Mouse (Mus musculus): ENCODE measurements at regions not wholly inside any gene's neighbourhood (a gene's known extent, or its start where the extent isn't known, plus 50 kb on each side); places are given as distances from the start of the nearest gene placed in this dataset.

DNA sequence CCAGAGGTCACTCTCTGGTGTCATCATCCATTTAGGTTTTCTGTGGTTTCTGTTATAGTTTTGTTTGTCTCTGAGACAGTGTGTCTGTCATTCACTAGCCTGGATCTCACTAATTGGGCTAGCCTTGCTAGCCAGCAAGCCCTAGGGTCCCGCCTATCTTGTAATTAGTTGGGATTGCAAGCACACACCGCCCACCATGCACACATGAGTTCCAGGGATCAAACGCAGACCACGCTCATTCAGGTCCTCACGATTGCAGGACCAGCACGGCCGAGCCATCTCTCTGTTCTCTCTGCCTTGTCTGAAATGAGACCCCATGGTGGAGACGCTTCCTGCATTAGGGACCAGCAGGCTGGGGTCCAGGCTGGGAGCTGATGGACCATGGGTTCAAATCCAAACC is 60.9 kb upstream of the Igsf21 start:
- DNase-seq = no peak

DNA sequence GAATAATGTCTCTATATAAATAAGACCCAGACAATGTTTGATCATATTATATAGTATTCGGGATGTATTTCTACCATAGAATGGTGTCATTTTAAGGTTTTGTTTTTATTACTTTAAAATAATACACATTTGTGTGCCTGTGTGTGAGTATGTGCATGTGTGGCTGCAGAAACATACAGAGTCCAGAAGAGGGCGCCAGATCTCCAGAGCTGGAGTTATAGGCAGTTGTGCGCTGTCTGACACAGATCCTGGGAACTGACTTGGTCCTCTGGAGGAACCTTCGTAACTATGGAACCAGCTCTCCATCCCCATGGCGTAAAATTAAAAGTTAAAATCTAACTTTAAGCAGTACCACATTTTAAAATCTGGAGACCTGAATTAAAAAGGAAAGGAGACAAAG is 58.4 kb upstream of the Igsf21 start:
- DNase-seq = no peak

DNA sequence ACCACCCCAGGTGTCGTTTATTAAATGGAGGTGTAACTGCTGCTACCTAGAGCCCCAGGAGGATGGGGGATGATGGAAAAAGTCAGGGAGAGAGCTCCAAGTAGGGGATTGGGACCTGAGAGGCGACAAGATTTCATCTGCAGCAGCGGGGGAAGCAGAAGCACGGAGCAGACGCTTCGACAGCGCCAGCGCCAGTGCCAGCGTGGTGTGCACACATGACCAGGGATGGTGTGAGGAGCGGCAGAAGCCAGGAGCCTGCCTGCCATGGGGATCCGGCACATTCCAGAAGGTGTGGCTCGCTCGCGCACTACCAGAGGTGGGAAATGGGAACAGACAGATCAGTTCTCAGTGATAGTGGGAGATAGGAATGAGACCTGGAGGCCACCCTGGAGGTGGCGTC is 55.1 kb upstream of the Igsf21 start:
- no peak for DNase-seq

- DNase-seq = no peak
Measured at GRCm38 (mm10) chr4:140297912-140298620, 51.5 kb upstream of the Igsf21 start.

Measured in kidney, adult 8-10 months (tissue).